Mouse (Mus musculus): ENCODE measurements around the gene Pdia5.

DNA sequence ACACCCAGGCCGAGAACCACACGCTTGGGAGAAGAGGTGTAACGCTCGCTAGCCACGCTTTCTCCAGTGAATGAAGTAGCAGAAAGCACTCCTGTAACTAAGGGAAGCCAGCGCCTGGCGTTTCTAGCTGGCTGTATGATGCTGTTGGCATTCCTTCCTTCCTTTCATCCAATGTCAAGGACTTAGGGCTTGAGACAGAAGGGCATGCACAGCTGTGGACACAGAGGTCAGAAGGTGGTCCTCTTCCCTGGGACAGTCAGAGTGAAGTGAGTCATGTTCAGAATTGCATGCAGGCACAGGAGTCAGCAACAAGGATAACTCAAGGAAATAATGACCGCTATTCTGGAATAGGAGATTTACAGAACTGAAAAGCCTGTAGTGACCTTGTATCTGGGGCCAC is 97.9 kb downstream of the Pdia5 start:
- TF ChIP-seq POLR2A (IDR thresholded peaks at IDR 0.05; ENCODE audit: extremely low read depth, insufficient read depth, low read length) (no peak), CTCF (IDR thresholded peaks at IDR 0.05; ENCODE audit: extremely low read depth, insufficient read depth, low read length) (no peak)
